Mouse (Mus musculus) testis, adult 2 months (tissue): Measurements from ENCODE around the gene Terb2. TPM values are rescaled to one million over a fixed set of nuclear protein-coding genes. Genes with fewer than 3 reads are reported as not detected.

Source experiments
- H3K27ac ChIP-seq: fragments of 200-500 bp; 2 replicates; pipeline ENCODE4 v1.5.1; 2012; ENCODE audit warnings: low read depth, low read length; ENCODE audit not compliant: control insufficient read depth, insufficient read depth
- H3K27me3 ChIP-seq: fragments of 200-500 bp; 2 replicates; pipeline ENCODE4 v1.6.1; 2012; ENCODE audit warnings: mild to moderate bottlenecking, low read length, moderate library complexity; ENCODE audit not compliant: control insufficient read depth, insufficient read depth
- H3K36me3 ChIP-seq: fragments of 200-500 bp; 2 replicates; pipeline ENCODE4 v1.6.1; 2012; ENCODE audit warnings: mild to moderate bottlenecking, low read length; ENCODE audit not compliant: control insufficient read depth, insufficient read depth
- H3K4me1 ChIP-seq: fragments of 200-500 bp; 2 replicates; pipeline ENCODE4 v1.6.1; 2012; ENCODE audit warnings: low read length; ENCODE audit not compliant: control insufficient read depth, insufficient read depth
- H3K4me3 ChIP-seq: fragments of 200-500 bp; 2 replicates; pipeline ENCODE4 v1.5.1; 2012; ENCODE audit warnings: low read depth, mild to moderate bottlenecking, low read length, moderate library complexity, mixed read lengths; ENCODE audit not compliant: control insufficient read depth
- CTCF ChIP-seq: fragments of 200-500 bp; IDR thresholded peaks from 2 replicates; pipeline ENCODE4 v1.5.1; 2012; ENCODE audit warnings: low read depth, mild to moderate bottlenecking, inconsistent platforms, low read length, moderate library complexity; ENCODE audit not compliant: control insufficient read depth, insufficient read depth, insufficient replicate concordance
- POLR2A ChIP-seq: fragments of 200-500 bp; IDR thresholded peaks from 2 replicates; pipeline ENCODE4 v1.6.1; 2012; ENCODE audit warnings: low read depth, mild to moderate bottlenecking, inconsistent platforms, low read length, moderate library complexity; ENCODE audit not compliant: control insufficient read depth
- polyA plus RNA-seq: library from polyadenylated mRNA; depleted of rRNA; stranded (reverse); fragments of >200 nt; gene quantifications from 2 replicates; pipeline ENCODE4 v1.2.3, GENCODE M21; 2012

Terb2 gene
- polyA plus RNA-seq, 1 experiment = 1.6 TPM

- no peaks in the 10 kb centered on the region for H3K27me3 ChIP-seq
- H3K4me3 ChIP-seq = peak within 1 kb of the TSS; percentile 95
- no peaks in the 10 kb centered on the region for H3K36me3 ChIP-seq
- peaks cover 4% of the 10 kb centered on the region for H3K4me1 ChIP-seq
- peak within 1 kb of the TSS; percentile 70 for H3K27ac ChIP-seq
- TF ChIP-seq POLR2A (peak; percentile 90), CTCF (no peak)
Observed at GRCm38 (mm10) chr2:122147508-122148241, 38.4 kb upstream of the Terb2 start, which contains the start of gene B2m. TSS of gene B2m (plus strand) at chr2:122147686.

- Histone ChIP-seq H3K27me3 (no peaks in the 10 kb centered on the region), H3K27ac (peak overlapping the region; percentile 70; the same call in 1 of the 2 replicates), H3K4me3 (peak overlapping the region; percentile 95), H3K4me1 (peaks cover 4% of the 10 kb centered on the region), H3K36me3 (no peaks in the 10 kb centered on the region)
- TF ChIP-seq CTCF = no peak
- TF ChIP-seq POLR2A = no peak
Observed at GRCm38 (mm10) chr2:122148242-122148917, 37.7 kb upstream of the Terb2 start.

- H3K27ac ChIP-seq = no peak overlapping the region
- TF ChIP-seq CTCF = no peak
- no peak for TF ChIP-seq POLR2A
- H3K27me3 ChIP-seq = no peaks in the 10 kb centered on the region
- no peaks in the 10 kb centered on the region for H3K36me3 ChIP-seq
- peaks cover 4% of the 10 kb centered on the region for H3K4me1 ChIP-seq
- H3K4me3 ChIP-seq = no peak overlapping the region
Observed at GRCm38 (mm10) chr2:122149316-122149715, 36.8 kb upstream of the Terb2 start.

- Histone ChIP-seq H3K4me3 (no peak overlapping the region), H3K4me1 (peaks cover 4% of the 10 kb centered on the region), H3K36me3 (no peaks in the 10 kb centered on the region), H3K27me3 (no peaks in the 10 kb centered on the region), H3K27ac (no peak overlapping the region)
- TF ChIP-seq CTCF (no peak), POLR2A (no peak)
Observed at GRCm38 (mm10) chr2:122149716-122150115, 36.4 kb upstream of the Terb2 start.

DNA sequence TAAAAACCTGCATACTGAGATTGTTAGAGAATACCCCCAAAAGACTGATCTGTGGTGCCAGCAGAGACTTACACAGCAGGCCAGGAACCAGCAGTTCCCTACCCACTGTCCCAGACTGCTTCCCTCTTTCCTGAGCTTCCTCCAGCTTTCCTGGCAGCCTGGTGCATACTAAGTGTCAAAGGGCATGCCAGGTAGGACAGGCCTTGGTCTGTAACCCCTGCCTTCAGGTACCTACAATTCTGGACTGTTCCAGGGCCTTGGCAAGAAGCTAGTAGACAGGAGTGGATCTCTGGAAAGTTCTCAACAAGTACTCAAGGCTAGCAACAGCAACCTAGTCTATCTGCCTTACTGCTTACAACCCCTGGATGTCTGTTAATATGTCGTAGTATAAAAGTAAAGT, 34.9 kb upstream of the Terb2 start:
- TF ChIP-seq CTCF (no peak), POLR2A (no peak)
- Histone ChIP-seq H3K4me3 (no peak overlapping the region), H3K36me3 (no peaks in the 10 kb centered on the region), H3K27ac (no peak overlapping the region), H3K27me3 (no peaks in the 10 kb centered on the region), H3K4me1 (peaks cover 4% of the 10 kb centered on the region)

GRCm38 (mm10) chr2:122152850-122153249, 33.2 kb upstream of the Terb2 start:
- Histone ChIP-seq H3K4me3 (no peak overlapping the region), H3K27me3 (no peaks in the 10 kb centered on the region), H3K4me1 (peaks cover 2% of the 10 kb centered on the region), H3K36me3 (no peaks in the 10 kb centered on the region), H3K27ac (no peak overlapping the region)
- TF ChIP-seq POLR2A (no peak), CTCF (no peak)

- H3K4me1 ChIP-seq = 0 out of 2 replicates have a peak, but pooled peaks cover under 1% of the 10 kb centered on the region
- no peaks in the 10 kb centered on the region for H3K27me3 ChIP-seq
- TF ChIP-seq POLR2A = no peak
- no peak for TF ChIP-seq CTCF
- H3K36me3 ChIP-seq = no peaks in the 10 kb centered on the region
- no peak overlapping the region for H3K4me3 ChIP-seq
- H3K27ac ChIP-seq = no peak overlapping the region
Observed at GRCm38 (mm10) chr2:122153681-122154365, 32.2 kb upstream of the Terb2 start.
